8 mouse cellular contexts compared by ENCODE assay signal in genomic region chr11:101695906-101696661, GRCm38 (mm10). TPM values are rescaled to one million over a fixed set of nuclear protein-coding genes. Genes with fewer than 3 reads are reported as not detected.
DNase-seq lines count a peak whose midpoint lies in the region; ATAC-seq and TF ChIP-seq lines count a peak whose summit lies in the region.

No protein-coding gene starts in this region.

- peak overlapping the region; percentile 44 for H3K4me2 ChIP-seq in forebrain, embryonic 15.5 days (replicated peaks)

- under 1% methylated on average over 20 of the region's 20 CpGs for WGBS in forebrain, embryonic 15.5 days

- H3K36me3 ChIP-seq in ES-E14 (ENCODE audit: control insufficient read depth, insufficient read depth, low read length, poor library complexity, severe bottlenecking), result no peaks in the 10 kb centered on the region
- H3K36me3 ChIP-seq in forebrain, embryonic 15.5 days, result no peaks in the 10 kb centered on the region

- peak overlapping the region; percentile 18 to 39 for H3K4me3 ChIP-seq in ES-E14 (ENCODE audit: insufficient read depth in 1 of 2, low read depth in 1 of 2, low read length in 2 of 2, poor library complexity in 1 of 2, severe bottlenecking in 1 of 2)
- H3K4me3 ChIP-seq in forebrain, embryonic 15.5 days, result peak overlapping the region; percentile 27

- in situ Hi-C loops in ES-E14 (cut with MboI; ENCODE audit: low sequenced_read_pairs in 2 of 2, unreplicated experiment in 2 of 2), result no loop called here

- H3K4me1 ChIP-seq in ES-E14 (ENCODE audit: control insufficient read depth in 2 of 2, insufficient read depth in 2 of 2, low read length in 2 of 2, poor library complexity in 1 of 2), result peaks cover 2 to 10% of the 10 kb centered on the region in 2 experiments; a peak in 1 of 4 replicates
- H3K4me1 ChIP-seq in forebrain, embryonic 15.5 days, result peaks cover 45% of the 10 kb centered on the region

- no peaks in the 10 kb centered on the region for H3K9me3 ChIP-seq in ES-E14 (ENCODE audit: control insufficient read depth, insufficient read depth, low read depth, low read length)
- no peaks in the 10 kb centered on the region for H3K9me3 ChIP-seq in forebrain, embryonic 15.5 days

- DNase-seq in cerebellum, postnatal 14 days, result peak; percentile 53 to 65
- DNase-seq in cerebellum, adult 9-11 months, result no peak
- DNase-seq in ES-E14 (ENCODE audit: low read depth, low spot score), result no peak
- peak; percentile 26 to 46 for DNase-seq in layer of hippocampus, postnatal 10 days (ENCODE audit: low spot score in 2 of 2)
- DNase-seq in lung, postnatal 25 days (ENCODE audit: low spot score), result peak; percentile 63
- DNase-seq in right cerebral cortex, postnatal 36 days (ENCODE audit: low spot score in 2 of 2), result peak; percentile 19 to 23
- DNase-seq in natural killer cell, adult 2 months (ENCODE audit: low spot score in 2 of 2), result no peak

- peak; percentile 93 for ATAC-seq in forebrain, embryonic 15.5 days (replicated peaks)

- H3K27me3 ChIP-seq in forebrain, embryonic 15.5 days, result no peaks in the 10 kb centered on the region

- peak overlapping the region; percentile 30; the same call in 1 of the 2 replicates for H3K9ac ChIP-seq in ES-E14 (ENCODE audit: insufficient read depth, low read depth, low read length, poor library complexity, severe bottlenecking)
- peak overlapping the region; percentile 23 for H3K9ac ChIP-seq in forebrain, embryonic 15.5 days (replicated peaks)

- H3K27ac ChIP-seq in ES-E14 (ENCODE audit: insufficient read depth, low read depth, low read length, poor library complexity, severe bottlenecking), result peak overlapping the region; percentile 71
- peak overlapping the region; percentile 95 for H3K27ac ChIP-seq in forebrain, embryonic 15.5 days (replicated peaks)

TF ChIP-seq in ES-E14, 5 proteins besides CTCF, POLR2A, EP300 and RAD21:
- TF ChIP-seq MAFK (IDR thresholded peaks at IDR 0.05; ENCODE audit: insufficient read depth, low read depth, low read length) (0 out of 2 replicates have a peak, but pooled peaks have one; percentile 3), HCFC1 (IDR thresholded peaks at IDR 0.05; ENCODE audit: borderline replicate concordance, insufficient read depth, low read length) (no peak)
TF ChIP-seq in ES-E14: peak in this region for 1.

RNA-seq across cellular contexts. Expression of gene Arl4d, which starts 30.7 kb away (rescaled TPM):
- total RNA-seq in ES-E14 (2012; rRNA removed), result 11.2 and 13.8 TPM in 2 replicates
- 45.8 TPM in 2 replicates for polyA plus RNA-seq in forebrain, embryonic 15.5 days (2015; fragmentation: Nextera tagmentation; extraction: Ambion mirVana)
- 10 to 100 TPM; 12.1 to 13.3 TPM for total RNA-seq in layer of hippocampus, postnatal 10 days (2021)

RNA-seq across cellular contexts. Expression of gene Dhx8, which starts 36.6 kb away (rescaled TPM):
- total RNA-seq in ES-E14 (2012; rRNA removed), result 43.6 and 51.7 TPM in 2 replicates
- polyA plus RNA-seq in forebrain, embryonic 15.5 days (2015; fragmentation: Nextera tagmentation; extraction: Ambion mirVana), result 39.3 and 40.0 TPM in 2 replicates
- 10 to 100 TPM; 31.3 to 32.3 TPM for total RNA-seq in layer of hippocampus, postnatal 10 days (2021)

Comparison
In these comparisons a context has a peak if more than half of its experiments do, and no peak if none do; other contexts are left out.
1. DNase-seq: peak in cerebellum, postnatal 14 days (2 of 2), layer of hippocampus, postnatal 10 days (2 of 2), lung, postnatal 25 days (single experiment) and right cerebral cortex, postnatal 36 days (2 of 2); none in cerebellum, adult 9-11 months (single experiment), ES-E14 (single experiment) and natural killer cell, adult 2 months (0 of 2).